Comparison of ENCODE assay signal across 15 mouse cellular contexts in genomic region chr14:54932645-54933150, GRCm38 (mm10). TPM values are rescaled to one million over a fixed set of nuclear protein-coding genes. Genes with fewer than 3 reads are reported as not detected.
DNase-seq lines count a peak whose midpoint lies in the region; ATAC-seq and TF ChIP-seq lines count a peak whose summit lies in the region.
"Had no signal": no experiment of that assay in that cellular context is flagged by ENCODE, and none has a peak within 500 bp of the region (broad histone marks: within the 10 kb centered on the region; RNA-seq: fewer than 3 reads in every experiment).

Il25 (plus strand) TSS chr14:54932695.

- H3K9me3 ChIP-seq in lung, embryonic 14.5 days (ENCODE audit: low read depth, low read length) = no peaks in the 10 kb centered on the region
- H3K9me3 ChIP-seq in embryonic facial prominence, embryonic 13.5 days = no peaks in the 10 kb centered on the region
- H3K9me3 ChIP-seq in limb, embryonic 12.5 days = no peaks in the 10 kb centered on the region
- H3K9me3 ChIP-seq: kidney, embryonic 15.5 days; midbrain, embryonic 12.5 days had no signal

- ATAC-seq in lung, embryonic 14.5 days (ENCODE audit: insufficient read depth) = peak; percentile 55; the same call in 1 of the 2 replicates
- ATAC-seq in embryonic facial prominence, embryonic 13.5 days (ENCODE audit: insufficient number of reproducible peaks, insufficient read depth, low FRiP score, low TSS enrichment, low read depth) = peak; percentile 18; the same call in 1 of the 2 replicates
- 0 out of 2 replicates have a peak, but pooled peaks have one; percentile 7 for ATAC-seq in limb, embryonic 12.5 days (ENCODE audit: insufficient number of reproducible peaks, insufficient read depth, low FRiP score, low TSS enrichment, low read depth)
- ATAC-seq: liver, postnatal 0 days had no signal

- DNase-seq in lung, embryonic 14.5 days = peak; percentile 60
- no peak for DNase-seq in lung, adult 18-20 months
- DNase-seq in MN1 (ENCODE audit: low spot score) = peak; percentile 42
- DNase-seq in yolk sac, embryonic 10.5 days (ENCODE audit: low spot score) = no peak
- DNase-seq in thymus, adult 18-20 months = no peak
- DNase-seq in gastrocnemius, adult 2 months = no peak
- DNase-seq: cerebellum, postnatal 10 days; heart, adult 11 months; liver, postnatal 0 days; thymus, adult 2 months had no signal

- TF ChIP-seq CTCF in lung, embryonic 14.5 days (IDR thresholded peaks at IDR 0.05; ENCODE audit: low read depth) = no peak
- no peak for TF ChIP-seq CTCF in gastrocnemius, adult 2 months (IDR thresholded peaks at IDR 0.05)

- H3K4me1 ChIP-seq in lung, embryonic 14.5 days (ENCODE audit: insufficient read depth) = no peaks in the 10 kb centered on the region; the same call in 1 of the 2 replicates
- H3K4me1 ChIP-seq in embryonic facial prominence, embryonic 13.5 days = peaks cover 39% of the 10 kb centered on the region
- H3K4me1 ChIP-seq in limb, embryonic 12.5 days (replicated peaks) = peaks cover 28% of the 10 kb centered on the region

- H3K4me3 ChIP-seq in lung, embryonic 14.5 days (ENCODE audit: low read depth, low read length) = no peak within 1 kb of the TSS
- H3K4me3 ChIP-seq in embryonic facial prominence, embryonic 13.5 days = no peak within 1 kb of the TSS
- no peak within 1 kb of the TSS for H3K4me3 ChIP-seq in limb, embryonic 12.5 days (replicated peaks)
- H3K4me3 ChIP-seq in gastrocnemius, adult 2 months = no peak within 1 kb of the TSS
- H3K4me3 ChIP-seq: kidney, embryonic 15.5 days; midbrain, embryonic 12.5 days had no signal

- H3K27ac ChIP-seq in lung, embryonic 14.5 days (ENCODE audit: low read depth) = no peak within 1 kb of the TSS
- no peak within 1 kb of the TSS for H3K27ac ChIP-seq in embryonic facial prominence, embryonic 13.5 days
- no peak within 1 kb of the TSS for H3K27ac ChIP-seq in limb, embryonic 12.5 days
- H3K27ac ChIP-seq in gastrocnemius, adult 2 months = no peak within 1 kb of the TSS
- H3K27ac ChIP-seq: kidney, embryonic 15.5 days; midbrain, embryonic 12.5 days had no signal

- WGBS in lung, embryonic 14.5 days = 25% methylated on average over 6 of the region's 6 CpGs
- WGBS in embryonic facial prominence, embryonic 13.5 days = 20% methylated on average over 6 of the region's 6 CpGs
- 21% methylated on average over 6 of the region's 6 CpGs for WGBS in limb, embryonic 12.5 days

- H3K36me3 ChIP-seq in lung, embryonic 14.5 days (ENCODE audit: insufficient read depth) = no peaks in the 10 kb centered on the region
- no peaks in the 10 kb centered on the region for H3K36me3 ChIP-seq in embryonic facial prominence, embryonic 13.5 days
- no peaks in the 10 kb centered on the region for H3K36me3 ChIP-seq in limb, embryonic 12.5 days
- H3K36me3 ChIP-seq: kidney, embryonic 15.5 days; midbrain, embryonic 12.5 days had no signal

- H3K27me3 ChIP-seq in lung, embryonic 14.5 days (ENCODE audit: insufficient read depth, low read length) = no peaks in the 10 kb centered on the region; the same call in 1 of the 2 replicates
- no peaks in the 10 kb centered on the region for H3K27me3 ChIP-seq in embryonic facial prominence, embryonic 13.5 days
- no peaks in the 10 kb centered on the region for H3K27me3 ChIP-seq in limb, embryonic 12.5 days
- H3K27me3 ChIP-seq: kidney, embryonic 15.5 days had no signal

- no peak within 1 kb of the TSS for H3K9ac ChIP-seq in lung, embryonic 14.5 days
- H3K9ac ChIP-seq in embryonic facial prominence, embryonic 13.5 days = no peak within 1 kb of the TSS
- H3K9ac ChIP-seq in limb, embryonic 12.5 days (replicated peaks) = no peak within 1 kb of the TSS; the same call in 1 of the 2 replicates
- H3K9ac ChIP-seq: kidney, embryonic 15.5 days; liver, postnatal 0 days; midbrain, embryonic 12.5 days had no signal

- H3K4me2 ChIP-seq in lung, embryonic 14.5 days = no peak within 1 kb of the TSS
- H3K4me2 ChIP-seq in embryonic facial prominence, embryonic 13.5 days = peak within 1 kb of the TSS; percentile 26; the same call in 1 of the 2 replicates
- 0 out of 2 replicates have a peak within 1 kb of the TSS, but pooled peaks have one; percentile 4 for H3K4me2 ChIP-seq in limb, embryonic 12.5 days
- H3K4me2 ChIP-seq: kidney, embryonic 15.5 days; midbrain, embryonic 12.5 days had no signal

- intact Hi-C loops in gastrocnemius, adult 2 months (cut with DNase I) = no loop called here

RNA-seq across cellular contexts. Expression of gene Il25, which starts in this region (rescaled TPM):
- not detected in 2 replicates for polyA plus RNA-seq in lung, embryonic 14.5 days (2014; fragmentation: Nextera tagmentation; extraction: Ambion mirVana)
- polyA plus RNA-seq in embryonic facial prominence, embryonic 13.5 days (2015; fragmentation: Nextera tagmentation; extraction: Ambion mirVana) = 0.25 TPM in 1 of 2 replicates, not detected in the other
- not detected in 2 replicates for polyA plus RNA-seq in limb, embryonic 12.5 days (2016; fragmentation: Nextera tagmentation; extraction: Ambion mirVana)
- not detected for total RNA-seq in gastrocnemius, adult 2 months (2021)
- total RNA-seq: heart, postnatal 25 days had no signal
- polyA plus RNA-seq: kidney, embryonic 15.5 days; liver, postnatal 0 days; midbrain, embryonic 12.5 days had no signal

Comparison
In these comparisons a context has a peak if more than half of its experiments do, and no peak if none do; other contexts are left out.
1. Peak in DNase-seq and ATAC-seq in lung, embryonic 14.5 days; RNA of the gene not detected or under 1 TPM.
2. Peak in ATAC-seq and H3K4me2 ChIP-seq in embryonic facial prominence, embryonic 13.5 days; RNA of the gene not detected or under 1 TPM.
3. Peak in ATAC-seq and H3K4me2 ChIP-seq in limb, embryonic 12.5 days; RNA of the gene not detected or under 1 TPM.